In the genomic region with DNA sequence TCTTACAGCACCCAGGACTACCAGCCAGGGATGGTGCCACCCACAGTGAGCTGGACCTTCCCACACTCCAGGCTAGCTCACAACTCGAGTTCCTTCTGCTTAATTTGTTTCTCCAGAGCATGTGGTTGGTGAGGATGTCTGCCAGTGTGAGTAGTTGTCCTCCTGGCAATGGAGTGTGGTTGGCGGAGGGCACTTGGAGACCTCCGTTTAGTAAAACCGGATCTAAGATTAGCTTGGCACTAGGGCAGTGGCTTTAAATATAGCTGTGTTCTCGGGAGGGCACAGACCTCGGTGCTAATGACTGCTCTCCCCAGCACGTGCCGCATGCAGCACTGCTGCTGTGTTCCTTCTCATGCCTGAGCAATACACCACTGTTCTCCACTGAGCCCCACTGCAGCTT, we compare ENCODE assay signal across 14 mouse cellular contexts. TPM values are rescaled to one million over a fixed set of nuclear protein-coding genes. Genes with fewer than 3 reads are reported as not detected.
DNase-seq lines count a peak whose midpoint lies in the region; ATAC-seq and TF ChIP-seq lines count a peak whose summit lies in the region.
"Had no signal": no experiment of that assay in that cellular context is flagged by ENCODE, and none has a peak within 500 bp of the region (broad histone marks: within the 10 kb centered on the region; RNA-seq: fewer than 3 reads in every experiment).

No protein-coding gene starts in this region.

- no peaks in the 10 kb centered on the region for H3K9me3 ChIP-seq in hindbrain, postnatal 0 days (ENCODE audit: low read length)
- H3K9me3 ChIP-seq in hindbrain, embryonic 11.5 days (ENCODE audit: control insufficient read depth, low read length): no peaks in the 10 kb centered on the region
- no peaks in the 10 kb centered on the region for H3K9me3 ChIP-seq in heart, postnatal 0 days (replicated peaks; ENCODE audit: control insufficient read depth, low read length)
- H3K9me3 ChIP-seq: embryonic facial prominence, embryonic 13.5 days; forebrain, embryonic 15.5 days; limb, embryonic 15.5 days had no signal

- ATAC-seq in cerebellum, adult (ENCODE audit: insufficient number of reproducible peaks, low FRiP score, low TSS enrichment): peak; percentile 69
- peak; percentile 59; the same call in 1 of the 2 replicates for ATAC-seq in hindbrain, postnatal 0 days
- ATAC-seq in hindbrain, embryonic 11.5 days (ENCODE audit: low FRiP score): no peak
- peak; percentile 93 for ATAC-seq in heart, postnatal 0 days (ENCODE audit: insufficient read depth, low read depth)
- ATAC-seq in CD4-positive, CD25-positive, alpha-beta regulatory T cell, adult 4 months: no peak
- ATAC-seq: activated CD4-positive, CD25-positive, alpha-beta regulatory T cell, adult 4 months; forebrain, embryonic 15.5 days had no signal

- no peak overlapping the region for H3K9ac ChIP-seq in hindbrain, postnatal 0 days (replicated peaks; ENCODE audit: low read length)
- H3K9ac ChIP-seq in hindbrain, embryonic 11.5 days (ENCODE audit: low read depth, low read length): no peak overlapping the region
- H3K9ac ChIP-seq in heart, postnatal 0 days (replicated peaks; ENCODE audit: low read depth, low read length): no peak overlapping the region
- H3K9ac ChIP-seq: embryonic facial prominence, embryonic 13.5 days; forebrain, embryonic 15.5 days; hindbrain, embryonic 14.5 days; limb, embryonic 15.5 days had no signal

- no peaks in the 10 kb centered on the region for H3K27me3 ChIP-seq in hindbrain, postnatal 0 days (ENCODE audit: insufficient read depth, low read length)
- H3K27me3 ChIP-seq in hindbrain, embryonic 11.5 days (ENCODE audit: control insufficient read depth, insufficient read depth, low read length): no peaks in the 10 kb centered on the region
- no peaks in the 10 kb centered on the region for H3K27me3 ChIP-seq in heart, postnatal 0 days (ENCODE audit: control insufficient read depth, insufficient read depth, low read length)
- H3K27me3 ChIP-seq: embryonic facial prominence, embryonic 13.5 days; forebrain, embryonic 15.5 days; limb, embryonic 15.5 days had no signal

- 0 out of 2 replicates have a peak, but pooled peaks cover 3% of the 10 kb centered on the region for H3K36me3 ChIP-seq in hindbrain, postnatal 0 days (ENCODE audit: insufficient read depth, low read length)
- no peaks in the 10 kb centered on the region for H3K36me3 ChIP-seq in hindbrain, embryonic 11.5 days (ENCODE audit: control insufficient read depth, insufficient read depth, low read length)
- H3K36me3 ChIP-seq in heart, postnatal 0 days (replicated peaks; ENCODE audit: control insufficient read depth, insufficient read depth, low read length): peaks cover 12% of the 10 kb centered on the region
- H3K36me3 ChIP-seq: forebrain, embryonic 15.5 days had no signal

- TF ChIP-seq EP300 in heart, postnatal 0 days (IDR thresholded peaks at IDR 0.05; ENCODE audit: low read depth): no peak

- no peak for DNase-seq in cerebellum, adult 11 months
- no peak for DNase-seq in hindbrain, postnatal 0 days (ENCODE audit: low spot score)
- no peak for DNase-seq in hindbrain, embryonic 11.5 days (ENCODE audit: low spot score)
- peak; percentile 25 for DNase-seq in cerebellum, adult 8-10 months
- DNase-seq in heart, postnatal 0 days (ENCODE audit: low spot score): peak; percentile 66
- no peak for DNase-seq in T-cell, adult 2 months (ENCODE audit: low spot score)

- TF ChIP-seq CTCF in hindbrain, postnatal 0 days (IDR thresholded peaks at IDR 0.05; ENCODE audit: low read depth): no peak
- TF ChIP-seq CTCF in heart, postnatal 0 days (IDR thresholded peaks at IDR 0.05; ENCODE audit: low read depth): no peak

- 0 out of 2 replicates have a peak, but pooled peaks cover 5% of the 10 kb centered on the region for H3K4me1 ChIP-seq in hindbrain, postnatal 0 days (ENCODE audit: insufficient read depth, low read length)
- H3K4me1 ChIP-seq in hindbrain, embryonic 11.5 days (replicated peaks; ENCODE audit: control insufficient read depth, insufficient read depth, low read length): no peaks in the 10 kb centered on the region
- peaks cover 15% of the 10 kb centered on the region; the same call in 1 of the 2 replicates for H3K4me1 ChIP-seq in heart, postnatal 0 days (ENCODE audit: control insufficient read depth, insufficient read depth)

- no peak overlapping the region for H3K4me3 ChIP-seq in hindbrain, postnatal 0 days (ENCODE audit: low read length)
- no peak overlapping the region for H3K4me3 ChIP-seq in hindbrain, embryonic 11.5 days (ENCODE audit: low read depth, low read length)
- H3K4me3 ChIP-seq in heart, postnatal 0 days (ENCODE audit: low read depth, low read length): no peak overlapping the region
- H3K4me3 ChIP-seq: embryonic facial prominence, embryonic 13.5 days; forebrain, embryonic 15.5 days; limb, embryonic 15.5 days had no signal

- H3K27ac ChIP-seq in hindbrain, postnatal 0 days: no peak overlapping the region
- H3K27ac ChIP-seq in hindbrain, embryonic 11.5 days (ENCODE audit: low read depth, low read length): no peak overlapping the region
- peak overlapping the region; percentile 79 for H3K27ac ChIP-seq in heart, postnatal 0 days (ENCODE audit: low read depth)
- H3K27ac ChIP-seq: embryonic facial prominence, embryonic 13.5 days; forebrain, embryonic 15.5 days; hindbrain, embryonic 14.5 days; kidney, postnatal 0 days; limb, embryonic 15.5 days had no signal

- no peak overlapping the region for H3K4me2 ChIP-seq in hindbrain, postnatal 0 days (ENCODE audit: low read depth, low read length)
- H3K4me2 ChIP-seq in hindbrain, embryonic 11.5 days (replicated peaks; ENCODE audit: low read depth, low read length): no peak overlapping the region
- H3K4me2 ChIP-seq in heart, postnatal 0 days (ENCODE audit: low read depth, low read length): no peak overlapping the region
- H3K4me2 ChIP-seq: embryonic facial prominence, embryonic 13.5 days; forebrain, embryonic 15.5 days; hindbrain, embryonic 14.5 days; limb, embryonic 15.5 days had no signal

- 49% methylated on average over 8 of the region's 8 CpGs for WGBS in hindbrain, postnatal 0 days
- 90% methylated on average over 8 of the region's 8 CpGs for WGBS in hindbrain, embryonic 11.5 days
- WGBS in heart, postnatal 0 days: 32% methylated on average over 8 of the region's 8 CpGs

RNA-seq across cellular contexts. Expression of a gene that starts 37.0 kb away (rescaled TPM):
- total RNA-seq in hindbrain, postnatal 0 days (2014; rRNA removed): 14.7 and 16.9 TPM in 2 replicates
- 23.4 and 23.5 TPM in 2 replicates for polyA plus RNA-seq in hindbrain, postnatal 0 days (2015; fragmentation: Nextera tagmentation; extraction: Ambion mirVana)
- polyA plus RNA-seq in hindbrain, embryonic 11.5 days (2014; fragmentation: Nextera tagmentation; extraction: Ambion mirVana): 38.9 and 40.9 TPM in 2 replicates
- total RNA-seq in heart, postnatal 0 days (2014; rRNA removed; ENCODE audit: low replicate concordance): 14.8 and 26.0 TPM in 2 replicates
- polyA plus RNA-seq in heart, postnatal 0 days (2015; fragmentation: Nextera tagmentation; extraction: Ambion mirVana): 22.5 TPM in 2 replicates
- 10 to 100 TPM; 41.8 to 46.0 TPM for polyA plus RNA-seq in CD4-positive, CD25-positive, alpha-beta regulatory T cell, adult 4 months (2017; shearing (Covaris generic))

Comparison
In these comparisons a context has a peak if more than half of its experiments do, and no peak if none do; other contexts are left out.
1. ATAC-seq: peak in cerebellum, adult (single experiment), hindbrain, postnatal 0 days (single experiment) and heart, postnatal 0 days (single experiment); none in hindbrain, embryonic 11.5 days (single experiment) and CD4-positive, CD25-positive, alpha-beta regulatory T cell, adult 4 months (single experiment).
2. DNase-seq: peak in cerebellum, adult 8-10 months (single experiment) and heart, postnatal 0 days (single experiment); none in cerebellum, adult 11 months (single experiment), hindbrain, postnatal 0 days (single experiment), hindbrain, embryonic 11.5 days (single experiment) and T-cell, adult 2 months (single experiment).